In genomic region chr3:97689289-97689688, GRCm38 (mm10) we compare ENCODE assay signal across 51 mouse cellular contexts. TPM values are rescaled to one million over a fixed set of nuclear protein-coding genes. Genes with fewer than 3 reads are reported as not detected.
"Had no signal": no experiment of that assay in that cellular context is flagged by ENCODE, and none has a peak within 500 bp of the region (broad histone marks: within the 10 kb centered on the region; RNA-seq: fewer than 3 reads in every experiment).

No protein-coding gene starts in this region.

- H3K9me3 ChIP-seq: heart, embryonic 12.5 days; heart, embryonic 13.5 days; heart, embryonic 15.5 days; hindbrain, embryonic 10.5 days; hindbrain, embryonic 12.5 days; hindbrain, embryonic 13.5 days; hindbrain, embryonic 15.5 days; intestine, embryonic 15.5 days; kidney, embryonic 15.5 days had no signal

- H3K36me3 ChIP-seq: hindbrain, embryonic 10.5 days; intestine, embryonic 15.5 days; kidney, embryonic 15.5 days had no signal

- ATAC-seq: hindbrain, embryonic 16.5 days; hindbrain, postnatal 0 days; inflammation-experienced regulatory T-cells, adult 6 months; intestine, embryonic 15.5 days; intestine, embryonic 16.5 days had no signal

- H3K27ac ChIP-seq: heart, embryonic 13.5 days; heart, embryonic 15.5 days; hindbrain, embryonic 10.5 days; hindbrain, embryonic 12.5 days; hindbrain, embryonic 13.5 days; hindbrain, embryonic 14.5 days; hindbrain, embryonic 15.5 days; hindbrain, postnatal 0 days; intestine, embryonic 15.5 days; kidney, embryonic 15.5 days; kidney, postnatal 0 days; left cerebral cortex, adult 2 months had no signal

- H3K4me1 ChIP-seq: hindbrain, embryonic 15.5 days had no signal

- H3K4me3 ChIP-seq: heart, embryonic 12.5 days; heart, embryonic 13.5 days; heart, embryonic 15.5 days; hindbrain, embryonic 10.5 days; hindbrain, embryonic 12.5 days; hindbrain, embryonic 13.5 days; hindbrain, embryonic 15.5 days; intestine, embryonic 15.5 days; kidney, embryonic 15.5 days; layer of hippocampus, adult 2 months; left cerebral cortex, adult 2 months had no signal

- H3K9ac ChIP-seq: heart, embryonic 12.5 days; heart, embryonic 13.5 days; heart, embryonic 15.5 days; hindbrain, embryonic 12.5 days; hindbrain, embryonic 13.5 days; hindbrain, embryonic 14.5 days; hindbrain, embryonic 15.5 days; intestine, embryonic 15.5 days; kidney, embryonic 15.5 days had no signal

- H3K27me3 ChIP-seq: heart, embryonic 12.5 days; heart, embryonic 13.5 days; heart, embryonic 15.5 days; hindbrain, embryonic 15.5 days; intestine, embryonic 15.5 days; kidney, embryonic 15.5 days had no signal

- DNase-seq: heart, postnatal 10 days; heart, postnatal 14 days; heart, postnatal 36 days; heart, postnatal 4 days; kidney, adult 11 months; kidney, adult 18-20 months; kidney, adult 2 months; kidney, adult 8-10 months; kidney, adult 9 months; kidney, postnatal 10 days; kidney, postnatal 14 days; kidney, postnatal 25 days; kidney, postnatal 36 days; kidney, postnatal 4 days; layer of hippocampus, adult 9-11 months; layer of hippocampus, postnatal 36 days had no signal

- H3K4me2 ChIP-seq: heart, embryonic 11.5 days; heart, embryonic 12.5 days; heart, embryonic 13.5 days; heart, embryonic 15.5 days; hindbrain, embryonic 12.5 days; hindbrain, embryonic 13.5 days; hindbrain, embryonic 14.5 days; hindbrain, embryonic 15.5 days; intestine, embryonic 15.5 days; kidney, embryonic 15.5 days had no signal

RNA-seq across cellular contexts. Expression of gene Gm17651, which starts 14.8 kb away (rescaled TPM):
- total RNA-seq: heart, postnatal 10 days; heart, postnatal 14 days; heart, postnatal 25 days; heart, postnatal 36 days; heart, postnatal 4 days; hematopoietic stem cell, adult 5-6 weeks; hindbrain, postnatal 0 days; layer of hippocampus, adult 18-20 months; layer of hippocampus, adult 2 months; layer of hippocampus, adult 8-10 months; layer of hippocampus, postnatal 10 days; layer of hippocampus, postnatal 14 days; layer of hippocampus, postnatal 25 days; layer of hippocampus, postnatal 36 days; left cerebral cortex, adult 18-20 months; left cerebral cortex, adult 2 months; left cerebral cortex, adult 8-10 months had no signal
- polyA plus RNA-seq: heart, embryonic 11.5 days; heart, embryonic 12.5 days; heart, embryonic 13.5 days; heart, embryonic 14.5 days; heart, embryonic 15.5 days; heart, embryonic 16.5 days; heart, postnatal 0 days; hindbrain, embryonic 10.5 days; hindbrain, embryonic 11.5 days; hindbrain, embryonic 12.5 days; hindbrain, embryonic 13.5 days; hindbrain, embryonic 14.5 days; hindbrain, embryonic 15.5 days; hindbrain, embryonic 16.5 days; hindbrain, postnatal 0 days; inflammation-experienced regulatory T-cells, adult 6 months; intestine, embryonic 14.5 days; intestine, embryonic 15.5 days; intestine, embryonic 16.5 days; kidney, adult 2 months; kidney, embryonic 14.5 days; kidney, embryonic 15.5 days; kidney, embryonic 16.5 days; kidney, postnatal 0 days; large intestine, adult 2 months had no signal
